Mouse (Mus musculus) frontal cortex, postnatal 10 days (tissue): ENCODE measurements around the gene Gchfr.

ENCODE experiments used
- DNase-seq, 2 experiments: peaks; one replicate each; pipeline ENCODE4 v3.0.0; 2022; ENCODE audit warnings: low spot score in 2 of 2, mixed read lengths in 1 of 2

Gchfr gene

GRCm38 (mm10) chr2:119173991-119174651 is 6.5 kb downstream of the Gchfr start, which contains the start of gene Gm14137:
Gene Gm14137 (plus strand): TSS chr2:119174509.
- no peak for DNase-seq

DNA sequence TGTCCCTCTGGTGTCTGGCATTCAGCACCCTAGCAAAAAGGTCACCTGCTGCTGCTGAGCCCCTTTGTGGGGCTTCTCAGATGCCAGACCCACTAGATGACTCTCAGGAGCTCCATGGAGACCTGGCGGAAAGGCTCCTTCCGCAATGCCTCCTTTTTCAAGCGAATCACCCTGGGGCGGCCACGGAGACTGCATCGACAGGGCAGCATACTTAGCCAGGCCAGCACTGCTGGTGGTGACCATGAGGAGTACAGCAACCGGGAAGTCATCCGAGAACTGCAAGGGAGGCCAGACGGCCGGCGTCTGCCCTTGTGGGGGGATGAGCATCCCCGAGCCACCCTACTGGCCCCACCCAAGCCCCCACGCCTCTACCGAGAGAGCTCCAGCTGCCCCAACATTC is 7.3 kb downstream of the Gchfr start:
- no peak for DNase-seq

- no peak for DNase-seq
These were observed 8.0 kb downstream of the Gchfr start for GRCm38 (mm10) chr2:119175614-119176013.

DNA sequence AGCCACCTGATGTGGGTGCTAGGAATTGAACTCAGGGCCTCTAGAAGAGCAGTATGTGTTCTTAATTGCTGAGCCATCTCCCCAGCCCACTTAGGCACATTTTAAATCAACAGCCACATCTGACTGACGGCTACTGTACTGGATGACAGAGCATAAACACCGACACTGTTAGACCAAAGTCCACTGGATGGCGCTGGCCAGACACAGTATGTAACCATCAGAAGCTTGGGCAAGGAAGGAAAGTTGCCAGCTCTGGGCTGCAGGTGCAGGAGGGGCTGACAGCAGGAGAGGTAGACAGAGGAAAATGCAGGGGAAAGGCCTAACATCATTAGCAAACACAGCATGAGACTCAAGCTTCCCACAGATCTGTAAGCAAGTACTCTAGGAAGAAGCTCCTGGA is 9.2 kb downstream of the Gchfr start:
- no peak for DNase-seq

DNA sequence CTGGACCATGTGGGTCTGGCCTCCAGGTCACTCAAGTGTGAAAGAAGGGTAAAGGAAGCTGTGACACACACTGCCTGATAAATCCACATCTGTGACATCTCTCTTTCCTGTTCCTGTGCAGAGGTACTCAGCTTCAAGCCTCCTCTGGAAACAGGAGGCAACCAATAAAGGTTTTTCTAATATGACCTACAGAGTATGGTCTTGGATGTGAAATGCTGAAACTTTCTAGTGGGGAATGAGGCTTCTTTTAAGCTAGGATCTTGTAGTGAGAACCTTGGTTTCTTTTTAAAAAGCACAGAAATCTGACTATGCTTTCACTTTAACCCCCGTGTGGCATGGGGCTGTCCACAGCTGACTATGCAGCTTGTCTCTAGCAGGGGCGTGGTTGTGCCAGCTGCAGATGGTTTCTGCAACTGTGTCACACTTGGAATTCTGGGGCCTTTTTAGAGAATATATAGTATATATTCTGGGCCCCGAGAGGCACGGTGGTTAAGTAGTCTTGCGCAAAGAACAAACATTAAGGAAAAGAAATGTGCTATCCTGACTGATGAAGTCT is 9.9 kb downstream of the Gchfr start:
- DNase-seq = no peak

DNA sequence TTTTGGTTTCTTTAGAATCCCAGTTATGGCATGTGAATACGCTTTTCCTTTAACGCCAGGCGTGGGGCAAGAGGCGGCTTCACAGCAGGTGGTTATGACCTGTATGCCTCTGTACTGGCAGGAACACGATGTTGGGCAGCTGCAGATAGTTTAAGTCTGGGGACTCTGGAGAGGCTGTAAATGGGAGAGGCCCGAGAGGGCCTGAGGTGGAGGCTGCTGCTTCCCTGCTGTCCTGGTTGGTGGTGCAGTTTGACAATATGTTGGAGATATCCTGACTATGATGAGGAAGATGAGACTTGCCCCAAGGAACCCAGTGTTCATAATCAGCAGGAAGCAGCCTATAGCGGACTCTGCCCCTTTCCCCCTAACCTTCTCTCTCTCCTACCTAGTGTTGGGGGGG is 15.3 kb downstream of the Gchfr start:
- no peak for DNase-seq

- peak; percentile 51 to 76 for DNase-seq
These were observed 21.6 kb downstream of the Gchfr start for GRCm38 (mm10) chr2:119189029-119189710.

GRCm38 (mm10) chr2:119190969-119191368 is 23.4 kb downstream of the Gchfr start:
- no peak for DNase-seq

DNA sequence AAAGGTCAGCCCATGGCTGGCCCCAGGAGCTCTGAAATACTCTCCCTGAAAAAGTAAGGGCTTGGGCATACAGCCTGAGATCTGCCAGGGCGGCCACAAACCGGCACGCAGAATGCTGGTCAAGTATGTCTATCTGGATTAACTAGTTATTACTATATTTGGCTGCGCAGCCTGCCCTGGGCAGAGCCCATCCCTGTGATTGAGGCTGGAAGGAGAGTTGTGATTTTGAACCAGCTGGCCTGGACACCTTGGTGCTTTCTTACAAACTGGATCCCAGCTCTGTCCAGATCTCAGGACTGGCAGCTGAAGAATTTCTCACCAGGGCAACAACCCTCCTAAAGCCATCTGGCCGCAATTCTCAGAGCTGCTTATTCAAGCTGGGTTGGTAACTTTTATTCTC is 26.6 kb downstream of the Gchfr start:
- DNase-seq = no peak

GRCm38 (mm10) chr2:119196316-119197108 is 28.9 kb downstream of the Gchfr start:
- DNase-seq = no peak

GRCm38 (mm10) chr2:119197493-119197892 is 29.9 kb downstream of the Gchfr start:
- no peak for DNase-seq

GRCm38 (mm10) chr2:119198049-119198448 is 30.5 kb downstream of the Gchfr start:
- DNase-seq = no peak

DNA sequence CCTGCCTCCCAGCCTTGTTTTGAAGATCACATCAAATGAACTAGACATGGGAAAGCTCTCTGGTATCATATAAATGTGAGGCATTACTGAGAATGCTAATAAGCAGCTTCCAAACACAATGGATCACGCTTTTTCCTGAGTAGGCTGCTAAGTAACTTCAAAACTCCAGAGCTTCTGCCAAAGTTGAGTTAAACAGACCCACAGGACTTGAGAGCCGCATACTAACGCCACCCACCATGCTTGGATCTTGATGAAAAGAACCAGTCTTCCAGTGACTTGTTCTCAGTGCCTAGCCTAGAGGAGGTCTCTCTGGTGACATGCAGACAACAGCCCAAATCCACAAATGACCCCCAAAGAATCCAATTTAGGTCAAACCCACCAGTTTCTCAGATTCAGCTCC is 31.4 kb downstream of the Gchfr start:
- DNase-seq = no peak

GRCm38 (mm10) chr2:119202914-119203453 is 35.4 kb downstream of the Gchfr start:
- DNase-seq = no peak

GRCm38 (mm10) chr2:119203871-119204460 is 36.4 kb downstream of the Gchfr start:
- DNase-seq = no peak

DNA sequence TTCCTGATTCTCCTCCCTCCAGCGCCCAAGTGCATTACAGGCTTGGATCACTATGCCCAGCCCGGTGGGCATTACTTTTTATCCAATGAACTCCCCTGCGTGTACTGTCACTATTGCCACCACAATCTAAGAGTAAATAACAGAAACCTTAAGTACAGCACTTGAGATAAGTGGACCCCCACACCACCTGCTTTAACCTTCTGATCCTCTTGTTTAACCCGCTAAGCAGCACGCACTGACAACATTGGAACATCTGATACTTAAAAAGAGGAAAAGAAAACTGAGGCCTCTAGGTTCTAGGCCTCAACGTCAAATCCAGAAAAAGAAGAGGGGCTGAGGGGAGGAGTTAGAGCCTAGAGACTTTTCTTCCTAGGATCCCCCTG is 40.4 kb downstream of the Gchfr start:
- no peak for DNase-seq

DNA sequence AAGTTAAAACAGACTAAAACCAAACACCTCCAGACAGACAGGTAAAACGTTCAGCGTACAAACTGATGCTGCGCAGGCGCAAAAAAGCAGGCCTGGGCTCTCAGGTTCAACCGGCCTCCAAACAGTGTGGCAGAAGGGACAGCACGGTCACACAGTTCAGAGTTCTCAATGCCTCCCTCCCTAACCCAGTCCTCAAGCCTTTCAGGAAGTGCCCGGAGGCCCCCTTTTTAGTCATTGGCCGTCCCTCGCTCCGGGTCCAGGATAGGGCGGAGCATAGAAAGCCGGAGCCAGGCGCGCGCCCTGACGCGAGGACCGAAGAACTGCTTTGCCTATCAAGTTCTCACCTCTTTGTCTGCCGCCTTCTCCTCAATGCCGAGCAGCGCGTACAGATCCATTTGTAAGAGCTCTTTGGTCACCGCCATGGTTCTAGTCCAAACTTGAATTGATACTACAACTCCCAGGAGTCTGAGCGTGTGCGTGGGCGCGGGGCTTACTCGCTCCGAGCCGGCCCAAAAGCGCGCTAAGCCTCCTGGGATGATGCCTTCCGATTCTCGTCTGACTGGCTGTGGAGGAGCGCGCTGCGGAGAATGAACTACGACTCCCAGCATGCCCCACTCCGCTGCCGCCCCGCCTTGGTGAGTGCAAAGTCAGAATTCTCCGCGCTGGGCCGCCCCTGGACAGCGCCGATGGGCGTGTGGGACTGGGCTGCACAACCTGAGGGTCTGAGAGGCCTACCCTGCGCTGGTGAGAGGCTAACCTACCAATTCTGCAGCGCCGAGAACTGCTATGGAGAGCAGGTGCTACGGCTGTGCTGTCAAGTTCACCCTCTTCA is 41.0 kb downstream of the Gchfr start, which contains the start of the genes Zfyve19 and Dnajc17:
TSS of gene Zfyve19 (plus strand) at position 274 of the 832 bp plus-strand sequence.
TSS of gene Dnajc17 (minus strand) at position 452 of the 832 bp plus-strand sequence.
- peak; percentile 94 to 96 for DNase-seq

- no peak for DNase-seq
These were observed 41.6 kb downstream of the Gchfr start for GRCm38 (mm10) chr2:119209176-119209507.
